In the genomic region with DNA sequence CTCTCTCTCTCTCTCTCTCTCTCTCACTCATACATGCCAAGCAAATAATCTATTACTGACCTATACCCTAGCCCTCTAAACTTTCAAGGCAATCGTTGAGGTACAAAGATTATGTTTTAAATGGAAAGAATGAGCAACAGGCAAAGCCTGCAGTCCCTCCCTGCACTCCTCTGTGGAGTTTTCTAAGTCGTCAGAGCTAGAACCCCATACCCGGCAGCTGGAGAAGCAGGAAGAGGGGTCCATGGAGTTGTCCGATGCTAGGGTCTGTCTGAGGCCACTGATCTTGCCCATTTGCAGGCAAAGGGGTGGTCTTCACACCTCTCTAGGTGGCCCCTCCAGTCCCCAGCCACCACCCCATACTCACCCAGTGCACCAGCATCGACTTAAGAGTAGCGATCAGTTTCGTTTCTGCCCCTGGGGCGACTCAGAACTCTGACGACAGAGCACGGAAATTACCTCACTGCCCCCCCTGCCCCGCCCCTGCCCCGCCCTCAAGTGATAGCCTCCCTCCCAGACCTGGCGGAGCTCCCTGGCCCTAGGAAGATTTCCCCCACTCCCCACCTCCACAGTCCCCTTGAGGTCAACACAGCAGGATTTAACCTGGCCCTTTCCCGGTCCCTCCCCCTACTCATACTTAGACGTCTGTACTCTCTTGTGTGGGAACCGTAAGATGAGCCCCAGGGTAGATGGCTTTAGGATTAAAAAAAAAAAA, we compare ENCODE assay signal across 7 mouse cellular contexts. TPM values are rescaled to one million over a fixed set of nuclear protein-coding genes. Genes with fewer than 3 reads are reported as not detected.
A peak's percentile ranks its signal among the peaks of the same experiment; 100 is the strongest.
DNase-seq lines count a peak whose midpoint lies in the region; ATAC-seq and TF ChIP-seq lines count a peak whose summit lies in the region.

Gene Helz2, minus strand, starts transcription at position 426 of the 712 bp plus-strand sequence.

- no peaks in the 10 kb centered on the region for H3K27me3 ChIP-seq in G1E (ENCODE audit: insufficient read depth, low read length)
- H3K27me3 ChIP-seq in lung, embryonic 16.5 days (ENCODE audit: control insufficient read depth, insufficient read depth, low read depth, low read length), result no peaks in the 10 kb centered on the region
- H3K27me3 ChIP-seq in small intestine, adult 2 months (ENCODE audit: control insufficient read depth, insufficient read depth, low read length), result no peaks in the 10 kb centered on the region

- H3K4me3 ChIP-seq in G1E (ENCODE audit: low read depth, low read length), result peak within 1 kb of the TSS; percentile 81
- peak within 1 kb of the TSS; percentile 84 for H3K4me3 ChIP-seq in bone marrow, adult 2 months (replicated peaks; ENCODE audit: control insufficient read depth, low read depth, low read length)
- H3K4me3 ChIP-seq in lung, embryonic 16.5 days (ENCODE audit: low read length), result peak within 1 kb of the TSS; percentile 72
- peak within 1 kb of the TSS; percentile 88 for H3K4me3 ChIP-seq in small intestine, adult 2 months (ENCODE audit: low read depth, low read length)

- ATAC-seq in G1E (ENCODE audit: extremely low read depth, insufficient number of reproducible peaks, low FRiP score, poor library complexity, severe bottlenecking), result peak; percentile 67
- ATAC-seq in lung, embryonic 16.5 days (ENCODE audit: low read depth), result peak; percentile 86
- no peak for ATAC-seq in frontal cortex, adult (ENCODE audit: low TSS enrichment)

- H3K9me3 ChIP-seq in G1E (replicated peaks), result no peaks in the 10 kb centered on the region
- no peaks in the 10 kb centered on the region for H3K9me3 ChIP-seq in lung, embryonic 16.5 days (ENCODE audit: control insufficient read depth, low read length)

- H3K36me3 ChIP-seq in G1E (replicated peaks), result peaks cover 43% of the 10 kb centered on the region
- 0 out of 2 replicates have a peak, but pooled peaks cover 2% of the 10 kb centered on the region for H3K36me3 ChIP-seq in lung, embryonic 16.5 days (ENCODE audit: control insufficient read depth, insufficient read depth, low read length)
- H3K36me3 ChIP-seq in small intestine, adult 2 months (ENCODE audit: control insufficient read depth, insufficient read depth, low read length), result peaks cover 29% of the 10 kb centered on the region

- peak within 1 kb of the TSS; percentile 84 for H3K9ac ChIP-seq in lung, embryonic 16.5 days (ENCODE audit: low read length)

- DNase-seq in G1E (ENCODE audit: low spot score), result peak; percentile 97
- DNase-seq in heart, adult 18-20 months, result peak; percentile 74 to 75
- DNase-seq in kidney, adult 18-20 months, result peak; percentile 58

- H3K4me2 ChIP-seq in lung, embryonic 16.5 days (ENCODE audit: low read depth, low read length), result peak within 1 kb of the TSS; percentile 64

- TF ChIP-seq POLR2A in bone marrow, adult 2 months (IDR thresholded peaks at IDR 0.05; ENCODE audit: borderline replicate concordance, control insufficient read depth, low read depth, low read length), result 0 out of 2 replicates have a peak, but pooled peaks have one; percentile 41
- TF ChIP-seq POLR2A in small intestine, adult 2 months (IDR thresholded peaks at IDR 0.05; ENCODE audit: low read depth, low read length), result peak; percentile 85

- TF ChIP-seq CTCF in G1E (IDR thresholded peaks at IDR 0.05; ENCODE audit: low read depth, low read length), result no peak
- TF ChIP-seq CTCF in bone marrow, adult 2 months (IDR thresholded peaks at IDR 0.05; ENCODE audit: control insufficient read depth, insufficient read depth, low read length), result no peak
- TF ChIP-seq CTCF in small intestine, adult 2 months (IDR thresholded peaks at IDR 0.05; ENCODE audit: extremely low read depth, insufficient read length, insufficient replicate concordance, low read depth, low read length), result no peak; the same call in 1 of the 2 replicates

- 3% methylated on average over 16 of the region's 16 CpGs for WGBS in bone marrow, adult 2 months
- 8% methylated on average over 16 of the region's 16 CpGs for WGBS in lung, embryonic 16.5 days
- 2% methylated on average over 16 of the region's 16 CpGs for WGBS in small intestine, adult 2 months

- H3K27ac ChIP-seq in bone marrow, adult 2 months (ENCODE audit: control insufficient read depth, insufficient read depth, low read depth, low read length, poor library complexity), result peak within 1 kb of the TSS; percentile 49
- H3K27ac ChIP-seq in lung, embryonic 16.5 days (ENCODE audit: low read length), result no peak within 1 kb of the TSS
- peak within 1 kb of the TSS; percentile 86 for H3K27ac ChIP-seq in small intestine, adult 2 months (ENCODE audit: insufficient read depth, low read depth, low read length)

- peaks cover 49% of the 10 kb centered on the region for H3K4me1 ChIP-seq in G1E (ENCODE audit: insufficient read depth, low read depth, low read length)
- H3K4me1 ChIP-seq in bone marrow, adult 2 months (ENCODE audit: control insufficient read depth, insufficient read depth, low read length), result peaks cover 6% of the 10 kb centered on the region; the same call in 1 of the 2 replicates
- H3K4me1 ChIP-seq in lung, embryonic 16.5 days (replicated peaks; ENCODE audit: control insufficient read depth, insufficient read depth, low read length), result peaks cover 9% of the 10 kb centered on the region
- H3K4me1 ChIP-seq in small intestine, adult 2 months (ENCODE audit: control insufficient read depth, insufficient read depth, insufficient read length, low read length), result peaks cover 31% of the 10 kb centered on the region

RNA-seq across cellular contexts. Expression of gene Helz2, which starts in this region (rescaled TPM):
- 23.8 and 24.3 TPM in 2 replicates for total RNA-seq in G1E (2014; fragmentation: Nextera tagmentation)
- 12.4 and 13.6 TPM in 2 replicates for total RNA-seq in G1E (2017)
- polyA plus RNA-seq in G1E (2012), result 11.6 and 13.4 TPM in 2 replicates
- 11.2 and 29.3 TPM in 2 replicates for polyA plus RNA-seq in bone marrow, adult 2 months (2011; ENCODE audit: insufficient read depth, insufficient read length, low replicate concordance, missing spikeins)
- total RNA-seq in heart, adult 18-20 months (2021), result 10 to 100 TPM in 1 of 2 experiments, 1 to 10 TPM in 1; 8.4 to 11.1 TPM
- 3.0 and 3.4 TPM in 2 replicates for polyA plus RNA-seq in lung, embryonic 16.5 days (2015; fragmentation: Nextera tagmentation; extraction: Ambion mirVana)
- polyA plus RNA-seq in small intestine, adult 2 months (2012; rRNA removed), result 36.1 and 67.3 TPM in 2 replicates
